In genomic region chr10:85378972-85379371, GRCm38 (mm10) we compare ENCODE assay signal across 16 mouse cellular contexts. TPM values are rescaled to one million over a fixed set of nuclear protein-coding genes. Genes with fewer than 3 reads are reported as not detected.
DNase-seq lines count a peak whose midpoint lies in the region; ATAC-seq and TF ChIP-seq lines count a peak whose summit lies in the region.
"Had no signal": no experiment of that assay in that cellular context is flagged by ENCODE, and none has a peak within 500 bp of the region (broad histone marks: within the 10 kb centered on the region; RNA-seq: fewer than 3 reads in every experiment).

No protein-coding gene starts in this region.

- no peak for ATAC-seq in limb, embryonic 12.5 days (ENCODE audit: insufficient number of reproducible peaks, insufficient read depth, low FRiP score, low TSS enrichment, low read depth)
- ATAC-seq in intestine, postnatal 0 days = no peak
- no peak for ATAC-seq in hindbrain, embryonic 16.5 days
- ATAC-seq: CD4-positive, CD25-positive, alpha-beta regulatory T cell, adult 4 months had no signal

- WGBS in limb, embryonic 12.5 days = 14% methylated on average over 8 of the region's 8 CpGs
- 13% methylated on average over 8 of the region's 8 CpGs for WGBS in limb, embryonic 10.5 days
- WGBS in intestine, postnatal 0 days = 10% methylated on average over 8 of the region's 8 CpGs
- WGBS in hindbrain, embryonic 16.5 days = 21% methylated on average over 8 of the region's 8 CpGs

- H3K4me1 ChIP-seq in limb, embryonic 12.5 days (replicated peaks) = no peaks in the 10 kb centered on the region; the same call in 1 of the 2 replicates
- H3K4me1 ChIP-seq in limb, embryonic 10.5 days = peaks cover 6% of the 10 kb centered on the region
- H3K4me1 ChIP-seq in intestine, postnatal 0 days (replicated peaks; ENCODE audit: control insufficient read depth, insufficient read depth, low read length) = no peaks in the 10 kb centered on the region
- no peaks in the 10 kb centered on the region for H3K4me1 ChIP-seq in hindbrain, embryonic 16.5 days (ENCODE audit: control insufficient read depth, insufficient read depth, low read depth, low read length)

- no peak for DNase-seq in limb, embryonic 10.5 days (ENCODE audit: low spot score)
- peak; percentile 39 for DNase-seq in embryo, embryonic 10.5 days (ENCODE audit: low spot score)
- peak; percentile 54 to 75 for DNase-seq in kidney, postnatal 36 days
- DNase-seq in layer of hippocampus, adult 18-20 months (ENCODE audit: low spot score in 2 of 2) = no peak
- no peak for DNase-seq in layer of hippocampus, postnatal 10 days (ENCODE audit: low spot score in 2 of 2)
- DNase-seq: cerebellum, adult 9-11 months; gastrocnemius, postnatal 25 days; lung, postnatal 14 days; spleen, adult 18-20 months; thymus, adult 2 months had no signal

- H3K4me3 ChIP-seq in limb, embryonic 12.5 days (replicated peaks) = no peak overlapping the region
- no peak overlapping the region for H3K4me3 ChIP-seq in limb, embryonic 10.5 days
- no peak overlapping the region for H3K4me3 ChIP-seq in intestine, postnatal 0 days (ENCODE audit: low read depth, low read length)
- no peak overlapping the region for H3K4me3 ChIP-seq in hindbrain, embryonic 16.5 days (ENCODE audit: low read length)
- H3K4me3 ChIP-seq: forebrain, embryonic 12.5 days; hindbrain, embryonic 10.5 days had no signal

- H3K4me2 ChIP-seq in limb, embryonic 12.5 days = peak overlapping the region; percentile 30
- H3K4me2 ChIP-seq in intestine, postnatal 0 days (replicated peaks; ENCODE audit: low read depth) = peak overlapping the region; percentile 45
- H3K4me2 ChIP-seq in hindbrain, embryonic 16.5 days (ENCODE audit: low read length) = no peak overlapping the region
- H3K4me2 ChIP-seq: forebrain, embryonic 12.5 days had no signal

- no peaks in the 10 kb centered on the region for H3K36me3 ChIP-seq in limb, embryonic 12.5 days
- H3K36me3 ChIP-seq in limb, embryonic 10.5 days = no peaks in the 10 kb centered on the region
- H3K36me3 ChIP-seq in intestine, postnatal 0 days (ENCODE audit: control insufficient read depth, insufficient read depth) = no peaks in the 10 kb centered on the region
- no peaks in the 10 kb centered on the region for H3K36me3 ChIP-seq in hindbrain, embryonic 16.5 days (ENCODE audit: control insufficient read depth, insufficient read depth, low read length)
- H3K36me3 ChIP-seq: forebrain, embryonic 12.5 days; hindbrain, embryonic 10.5 days had no signal

- no peaks in the 10 kb centered on the region for H3K27me3 ChIP-seq in limb, embryonic 12.5 days
- H3K27me3 ChIP-seq in limb, embryonic 10.5 days (ENCODE audit: low read depth, poor library complexity, severe bottlenecking) = no peaks in the 10 kb centered on the region
- no peaks in the 10 kb centered on the region for H3K27me3 ChIP-seq in intestine, postnatal 0 days (replicated peaks; ENCODE audit: control insufficient read depth, insufficient read depth, low read length)
- no peaks in the 10 kb centered on the region for H3K27me3 ChIP-seq in hindbrain, embryonic 16.5 days (replicated peaks; ENCODE audit: control insufficient read depth, insufficient read depth, low read length)

- no peaks in the 10 kb centered on the region for H3K9me3 ChIP-seq in limb, embryonic 12.5 days
- no peaks in the 10 kb centered on the region for H3K9me3 ChIP-seq in limb, embryonic 10.5 days (replicated peaks)
- no peaks in the 10 kb centered on the region for H3K9me3 ChIP-seq in intestine, postnatal 0 days (ENCODE audit: control insufficient read depth)
- H3K9me3 ChIP-seq in hindbrain, embryonic 16.5 days (ENCODE audit: control insufficient read depth, low read length) = no peaks in the 10 kb centered on the region
- H3K9me3 ChIP-seq: hindbrain, embryonic 10.5 days had no signal

- H3K27ac ChIP-seq in limb, embryonic 12.5 days = no peak overlapping the region
- H3K27ac ChIP-seq in limb, embryonic 10.5 days = no peak overlapping the region
- H3K27ac ChIP-seq in intestine, postnatal 0 days (ENCODE audit: low read depth, low read length) = no peak overlapping the region
- no peak overlapping the region for H3K27ac ChIP-seq in hindbrain, embryonic 16.5 days (ENCODE audit: low read depth, low read length)
- H3K27ac ChIP-seq: forebrain, embryonic 12.5 days; hindbrain, embryonic 10.5 days had no signal

- TF ChIP-seq CTCF in intestine, postnatal 0 days (IDR thresholded peaks at IDR 0.05; ENCODE audit: low read depth) = no peak

- H3K9ac ChIP-seq in limb, embryonic 12.5 days (replicated peaks) = no peak overlapping the region
- H3K9ac ChIP-seq in intestine, postnatal 0 days (ENCODE audit: low read depth, low read length) = no peak overlapping the region
- no peak overlapping the region for H3K9ac ChIP-seq in hindbrain, embryonic 16.5 days (ENCODE audit: low read depth, low read length)
- H3K9ac ChIP-seq: forebrain, embryonic 12.5 days had no signal

RNA-seq across cellular contexts. Expression of gene Btbd11, which starts 7.6 kb away (rescaled TPM):
- polyA plus RNA-seq in limb, embryonic 12.5 days (2016; fragmentation: Nextera tagmentation; extraction: Ambion mirVana) = 12.1 and 12.4 TPM in 2 replicates
- polyA plus RNA-seq in limb, embryonic 10.5 days (2016; fragmentation: Nextera tagmentation; extraction: Ambion mirVana) = 7.1 and 7.4 TPM in 2 replicates
- polyA plus RNA-seq in intestine, postnatal 0 days (2015; fragmentation: Nextera tagmentation; extraction: Ambion mirVana) = 0.34 and 0.39 TPM in 2 replicates
- 10 to 100 TPM; 18.3 to 23.0 TPM for total RNA-seq in layer of hippocampus, adult 18-20 months (2021)
- 10 to 100 TPM; 17.6 to 18.5 TPM for total RNA-seq in layer of hippocampus, postnatal 10 days (2021)
- 25.4 and 25.7 TPM in 2 replicates for polyA plus RNA-seq in hindbrain, embryonic 16.5 days (2015; fragmentation: Nextera tagmentation; extraction: Ambion mirVana)

Comparison
In these comparisons a context has a peak if more than half of its experiments do, and no peak if none do; other contexts are left out.
1. DNase-seq: peak in embryo, embryonic 10.5 days (single experiment) and kidney, postnatal 36 days (2 of 2); none in limb, embryonic 10.5 days (single experiment), layer of hippocampus, adult 18-20 months (0 of 2) and layer of hippocampus, postnatal 10 days (0 of 2).